Mouse (Mus musculus) CD4-positive helper T cell, adult 2 months (primary cell): ENCODE measurements around the gene Shc4.
A peak's percentile ranks its signal among the peaks of the same experiment; 100 is the strongest.

Experiments used
- DNase-seq: peaks from one replicate; pipeline ENCODE4 v3.0.0-alpha.2; 2012; ENCODE audit warnings: low read depth, missing footprints, low spot score

The Shc4 gene

DNA sequence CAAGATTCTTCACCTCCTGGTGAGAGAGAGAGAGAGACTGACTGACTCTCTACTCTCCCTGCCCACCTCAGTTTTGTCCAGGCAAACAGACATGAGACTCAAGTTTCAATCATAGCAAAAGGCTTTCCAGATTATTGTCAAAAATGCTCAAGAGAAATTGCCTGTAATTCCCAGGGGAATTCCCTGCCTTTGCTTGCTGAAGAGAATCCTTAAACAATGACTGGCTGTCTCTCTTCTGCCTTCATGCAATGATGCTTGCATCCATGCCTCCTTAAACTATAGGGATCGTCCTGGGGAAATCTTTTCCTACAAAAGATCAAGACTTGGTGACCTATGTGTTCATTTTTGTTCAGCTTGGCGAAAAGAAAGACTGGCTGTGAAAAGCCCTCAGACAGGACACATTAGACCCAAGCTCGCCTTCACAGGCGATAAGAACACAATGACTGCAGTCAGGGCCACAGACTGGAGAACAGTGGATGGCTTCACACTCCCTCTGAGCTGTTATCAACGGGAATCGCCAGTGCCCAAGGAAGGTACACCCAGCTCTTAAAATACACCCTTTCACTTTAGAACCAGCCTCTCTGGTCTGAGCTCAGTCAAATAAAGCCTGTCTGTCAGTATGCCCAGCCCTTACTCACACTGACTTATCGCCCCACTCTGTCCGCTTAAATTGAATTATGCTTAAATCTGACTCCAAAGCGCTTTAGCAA lies 38.4 kb downstream of the Shc4 start:
- DNase-seq = no peak

DNA sequence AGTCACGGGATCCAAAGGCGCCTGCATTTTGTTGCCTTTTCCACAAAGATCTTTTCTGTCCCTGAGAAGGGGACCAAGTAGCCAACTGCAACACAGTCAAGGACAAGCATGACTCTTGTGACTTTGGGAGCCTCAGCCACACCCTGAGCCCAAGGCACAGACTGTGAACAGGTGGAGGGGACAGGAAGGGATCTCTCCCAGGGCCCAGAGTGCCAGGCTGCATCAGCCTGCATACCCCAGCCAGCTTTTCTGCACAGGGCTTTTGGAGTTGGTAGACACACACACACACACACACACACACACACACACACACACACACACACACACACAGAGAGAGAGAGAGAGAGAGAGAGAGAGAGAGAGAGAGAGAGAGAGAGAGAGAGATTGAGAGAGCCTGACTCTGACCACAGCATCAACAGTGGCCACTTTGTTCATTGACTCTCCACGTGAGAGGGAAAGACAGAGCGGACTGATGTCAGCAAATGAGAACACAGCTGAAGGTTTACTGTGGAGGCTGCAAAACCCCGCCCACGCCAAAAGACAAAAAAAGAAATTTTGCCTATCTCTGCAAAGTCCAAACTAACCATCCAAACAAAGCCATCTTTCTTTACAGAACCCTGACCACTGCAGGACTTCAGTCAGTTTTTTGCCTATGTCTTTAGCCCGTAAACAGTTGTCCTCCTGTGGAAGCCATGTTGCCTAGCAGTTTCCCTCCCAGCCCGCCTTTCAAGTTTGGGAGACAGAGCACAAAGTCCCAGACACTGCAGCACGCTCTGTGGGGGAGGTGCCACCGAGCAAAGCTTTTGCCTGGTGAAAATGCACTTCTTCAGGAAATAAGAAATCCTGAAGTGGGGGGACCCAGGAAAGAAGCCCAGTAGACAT lies 39.1 kb downstream of the Shc4 start:
- no peak for DNase-seq

DNA sequence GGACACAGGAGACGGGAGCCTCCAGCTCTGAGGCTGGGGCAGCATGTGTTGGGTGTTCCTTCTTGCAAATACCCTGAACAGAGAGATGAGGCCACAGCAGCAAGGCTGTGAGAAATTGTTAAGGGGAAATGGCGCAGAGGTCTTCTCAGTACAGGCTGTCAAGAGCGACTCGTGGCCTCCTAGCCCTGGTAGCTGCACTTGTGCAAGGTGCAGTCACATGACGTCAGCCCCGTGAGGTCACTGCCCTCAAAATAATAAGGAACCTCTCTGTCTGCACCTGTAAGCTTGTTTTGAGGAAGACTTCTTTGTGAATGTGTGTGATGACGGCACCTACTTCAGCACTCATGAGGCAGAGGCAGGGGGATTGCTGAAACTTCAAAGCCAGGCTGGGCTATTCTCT lies 40.1 kb downstream of the Shc4 start:
- no peak for DNase-seq

DNA sequence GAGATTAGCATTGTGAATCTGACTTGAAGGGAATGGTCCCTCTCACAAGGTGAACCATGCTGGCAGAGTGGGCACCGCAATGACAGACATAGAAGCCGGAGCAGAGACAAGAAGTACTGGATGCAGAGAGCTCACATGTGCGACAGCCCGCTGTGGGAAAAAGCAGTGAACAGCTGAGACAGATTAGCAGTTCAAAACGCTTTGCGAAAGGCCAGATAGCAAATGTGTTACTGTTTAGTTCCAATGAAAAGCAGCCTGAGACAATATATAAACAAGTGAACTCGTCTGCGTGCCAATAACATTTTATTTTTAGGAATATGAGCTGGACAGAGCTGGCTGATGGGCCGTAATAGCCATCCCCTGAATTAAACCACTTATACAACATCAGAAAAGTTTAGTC lies 42.1 kb downstream of the Shc4 start:
- DNase-seq = no peak

DNA sequence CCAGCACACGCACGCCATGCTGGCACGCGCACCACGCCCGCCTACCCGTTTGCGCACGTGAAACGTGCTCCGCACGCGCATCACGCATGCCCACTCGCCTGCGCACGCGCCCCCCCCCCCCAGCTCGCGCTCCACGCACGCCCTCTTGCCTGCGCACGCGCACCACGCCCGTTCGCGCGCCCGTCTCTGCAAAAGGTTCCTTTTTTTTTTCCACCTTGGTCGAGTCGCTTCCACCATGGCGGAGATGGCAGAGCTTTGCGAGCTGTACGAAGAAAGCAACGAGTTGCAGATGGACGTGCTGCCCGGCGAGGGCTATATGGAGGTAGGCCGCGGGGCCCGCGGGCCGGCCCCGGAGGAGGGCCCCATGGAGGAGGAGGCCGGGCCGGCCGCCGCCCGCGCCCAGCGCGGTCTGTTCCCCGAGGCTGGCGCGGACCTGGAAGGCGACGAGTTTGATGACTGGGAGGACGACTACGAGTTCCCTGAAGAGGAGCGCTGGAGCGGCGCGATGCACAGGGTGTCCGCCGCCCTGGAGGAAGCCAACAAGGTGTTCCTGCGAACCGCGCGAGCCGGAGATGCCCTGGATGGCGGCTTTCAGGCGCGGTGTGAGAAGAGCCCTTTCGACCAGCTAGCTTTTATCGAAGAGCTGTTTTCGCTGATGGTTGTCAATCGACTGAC lies 50.9 kb downstream of the Shc4 start, which contains the start of gene Eid1:
TSS of gene Eid1 (plus strand) at position 139 of the 675 bp plus-strand sequence.
- DNase-seq = peak; percentile 93

DNA sequence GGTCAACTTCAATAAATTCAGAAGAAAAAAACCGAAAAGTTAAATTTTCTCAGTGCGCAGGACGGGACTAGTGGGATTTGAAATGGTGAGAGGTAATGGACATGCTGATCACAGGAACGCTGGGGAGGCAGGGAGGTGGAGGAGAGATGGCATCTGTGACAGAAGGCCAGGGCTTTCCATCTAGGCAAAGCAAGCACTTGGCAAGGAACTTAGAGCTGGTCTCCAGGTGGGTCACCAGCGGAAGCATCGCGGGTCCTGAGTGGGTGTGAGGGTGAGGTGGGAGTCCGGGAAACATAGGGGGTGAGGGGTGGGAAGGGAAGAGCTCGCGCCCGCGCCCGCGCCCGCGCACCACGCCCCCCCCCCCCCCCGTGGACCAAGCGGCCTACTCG lies 51.4 kb downstream of the Shc4 start:
- no peak for DNase-seq

DNA sequence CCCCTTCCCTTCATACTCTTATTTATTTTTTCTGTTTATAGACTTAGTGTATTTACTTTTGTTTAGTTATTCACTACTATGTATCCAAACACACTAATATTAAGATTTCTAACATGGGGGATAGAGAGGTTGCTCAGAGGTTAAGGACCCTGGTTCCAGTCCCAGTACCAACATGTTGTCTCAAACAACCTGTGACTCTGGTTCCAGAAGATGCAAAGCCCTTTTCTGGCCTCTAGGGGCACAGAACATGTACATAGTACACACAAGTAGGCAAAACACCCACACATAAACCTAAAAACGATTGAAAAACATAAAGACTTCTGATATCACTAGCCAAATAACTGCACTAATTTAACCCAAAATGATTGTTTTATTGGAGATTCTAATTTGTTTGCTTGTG lies 53.1 kb downstream of the Shc4 start:
- peak; percentile 53 for DNase-seq

DNA sequence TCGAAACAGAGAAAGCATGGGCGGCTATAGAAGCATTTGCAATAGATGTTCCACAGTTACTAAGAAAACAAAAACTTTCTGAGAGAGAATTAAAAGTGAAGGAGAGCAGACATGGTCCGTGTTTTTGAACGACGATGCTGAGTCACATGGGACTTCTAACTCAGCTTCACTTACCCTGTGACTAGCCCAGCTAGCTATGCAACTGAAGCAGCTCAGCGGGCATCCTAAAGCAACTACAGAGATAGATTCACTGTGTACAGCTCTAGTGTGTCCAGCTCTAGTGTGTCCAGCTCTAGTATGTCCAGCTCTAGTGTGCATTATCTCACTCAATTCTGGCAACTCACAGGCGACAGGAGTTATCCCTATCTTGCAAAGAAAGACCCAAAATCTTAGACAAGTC lies 56.2 kb downstream of the Shc4 start:
- no peak for DNase-seq

DNA sequence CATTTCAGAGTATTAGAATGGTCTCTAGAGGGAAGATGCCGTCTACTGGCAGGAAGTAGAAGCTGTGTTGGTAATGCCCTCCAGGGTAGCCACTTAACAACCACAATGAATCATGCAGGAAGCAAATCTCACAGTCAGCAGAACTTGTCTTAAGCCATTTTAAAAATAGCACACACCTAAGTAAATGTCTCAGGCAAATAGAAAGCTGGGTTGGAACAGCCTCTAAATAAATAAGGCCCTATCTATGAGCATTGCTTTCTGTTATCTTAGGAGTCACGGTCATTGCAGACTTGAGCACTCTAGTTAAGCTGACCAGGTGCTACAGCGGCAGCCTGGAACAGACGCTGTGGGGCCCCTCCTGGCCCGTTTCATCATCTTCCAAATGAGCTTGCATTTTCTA lies 56.8 kb downstream of the Shc4 start:
- DNase-seq = peak; percentile 58

DNA sequence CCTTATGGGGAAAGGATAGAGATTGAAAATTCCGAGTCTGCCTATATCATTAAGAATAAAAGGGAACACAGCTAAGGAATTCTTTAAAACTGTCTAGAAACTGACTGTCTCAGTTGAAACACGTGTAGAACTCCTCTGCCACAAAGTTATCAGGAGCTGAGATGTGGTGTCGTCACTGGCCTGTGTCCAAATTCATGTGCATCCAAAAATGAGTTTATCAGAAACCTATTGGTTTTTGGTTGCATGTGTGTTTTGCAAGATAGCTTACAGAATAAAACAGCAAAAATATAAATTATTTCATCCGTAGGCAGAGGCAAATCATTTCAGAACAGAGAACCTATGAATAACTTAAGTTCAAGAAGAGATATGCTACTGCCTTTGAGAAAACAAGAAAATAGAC lies 57.3 kb downstream of the Shc4 start:
- DNase-seq = no peak

DNA sequence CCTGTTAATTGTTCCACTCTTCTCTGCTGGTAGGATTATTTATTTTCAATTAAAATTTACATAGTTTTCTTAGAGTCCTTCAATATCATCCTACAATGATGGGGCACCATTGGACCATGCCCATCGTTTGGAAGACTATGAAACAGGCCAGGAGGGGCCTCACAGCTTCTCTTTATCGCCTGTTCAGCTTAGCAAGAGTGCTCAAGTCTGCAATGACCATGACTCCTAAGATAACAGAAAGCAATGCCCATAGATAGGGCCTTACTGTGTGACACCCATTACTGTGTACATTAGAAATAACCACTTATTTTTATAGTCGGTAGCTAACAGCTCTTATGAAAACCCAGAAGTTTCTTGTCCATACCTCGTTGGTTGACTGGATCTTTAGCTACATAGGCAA lies 58.0 kb downstream of the Shc4 start:
- no peak for DNase-seq

DNA sequence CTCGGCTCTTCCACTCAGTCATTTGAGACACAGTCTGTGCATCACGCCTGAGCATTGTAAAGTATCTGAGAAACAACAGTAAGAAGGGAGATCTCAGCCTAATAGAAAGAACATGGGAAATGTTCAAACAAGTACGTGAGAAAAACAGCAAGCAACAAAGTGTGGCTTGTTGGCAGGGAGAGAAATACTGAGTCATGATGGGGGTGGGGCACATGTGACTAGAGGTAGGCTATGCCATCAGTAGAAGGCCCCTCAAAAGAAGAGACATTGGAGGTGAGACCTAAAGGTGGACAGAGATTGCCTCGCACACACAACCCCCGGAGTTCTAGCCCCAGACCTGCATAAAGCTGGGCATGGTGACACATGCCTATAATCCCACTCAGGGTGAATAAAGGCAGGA lies 58.7 kb downstream of the Shc4 start:
- DNase-seq = no peak

DNA sequence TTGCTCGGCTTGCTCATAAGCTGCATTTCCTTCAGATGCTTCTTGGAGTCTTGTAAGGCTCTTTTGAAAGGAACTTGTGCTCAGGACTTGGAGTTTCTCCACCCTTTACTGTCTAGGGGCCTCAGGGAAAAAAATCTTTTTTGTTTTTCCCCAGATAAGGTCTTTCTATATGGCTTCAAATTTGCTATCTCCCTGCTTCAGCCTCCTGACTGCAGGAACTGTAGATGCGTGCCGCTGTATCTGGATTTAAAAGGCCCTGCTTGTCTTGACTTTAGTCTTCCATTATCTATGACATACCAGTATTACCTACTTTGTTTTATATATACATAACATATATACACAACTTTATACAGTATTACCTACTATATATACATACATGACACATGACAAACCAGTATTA lies 61.4 kb downstream of the Shc4 start:
- no peak for DNase-seq

DNA sequence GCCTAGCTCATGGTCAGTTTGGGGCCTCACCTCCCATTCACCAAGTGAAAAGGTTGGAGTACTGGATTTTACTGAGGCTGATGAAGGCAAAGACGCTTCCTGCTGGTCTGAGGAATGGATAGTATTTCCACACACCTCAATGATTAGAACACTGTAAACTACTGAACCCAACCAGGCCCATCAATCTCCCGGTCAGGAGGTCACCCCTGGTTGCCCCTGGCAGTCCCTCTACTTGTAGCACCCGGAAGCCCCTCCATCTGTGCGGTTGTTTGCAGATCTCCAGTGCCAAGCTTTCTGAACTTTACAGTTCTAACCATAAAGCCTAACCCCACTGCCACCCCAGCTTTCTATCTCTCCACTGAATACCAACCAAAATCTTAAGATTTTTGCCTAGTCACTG lies 62.8 kb downstream of the Shc4 start:
- DNase-seq = no peak

DNA sequence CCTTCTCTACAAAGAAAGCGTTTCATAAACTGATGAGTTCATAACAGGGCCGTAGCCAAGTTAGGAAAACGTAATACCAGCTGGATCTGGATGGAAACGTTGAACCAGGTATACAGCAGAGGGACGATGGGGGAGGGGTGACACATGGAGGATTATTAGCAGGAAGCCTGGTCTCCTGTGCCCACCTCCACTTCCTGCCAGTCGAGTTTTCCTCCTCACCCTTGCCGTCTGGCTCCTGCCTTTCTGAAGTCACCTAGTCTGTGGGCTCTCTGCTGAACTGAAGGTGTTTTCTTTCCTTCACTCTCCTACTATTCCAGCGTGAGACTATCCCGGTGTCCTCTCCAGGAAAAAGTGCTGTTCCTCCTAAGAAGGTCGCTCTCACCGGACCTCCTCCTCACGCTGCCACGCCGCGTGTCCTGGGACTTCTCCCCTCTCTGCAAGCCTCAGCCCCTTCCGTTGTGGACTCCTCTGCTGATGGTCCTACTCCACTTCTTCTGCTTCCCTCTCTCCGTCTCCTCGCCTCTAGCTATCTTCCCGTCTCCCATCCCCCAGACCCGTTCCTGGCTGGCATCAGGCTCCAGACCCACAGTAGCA lies 63.3 kb downstream of the Shc4 start:
- DNase-seq = no peak

DNA sequence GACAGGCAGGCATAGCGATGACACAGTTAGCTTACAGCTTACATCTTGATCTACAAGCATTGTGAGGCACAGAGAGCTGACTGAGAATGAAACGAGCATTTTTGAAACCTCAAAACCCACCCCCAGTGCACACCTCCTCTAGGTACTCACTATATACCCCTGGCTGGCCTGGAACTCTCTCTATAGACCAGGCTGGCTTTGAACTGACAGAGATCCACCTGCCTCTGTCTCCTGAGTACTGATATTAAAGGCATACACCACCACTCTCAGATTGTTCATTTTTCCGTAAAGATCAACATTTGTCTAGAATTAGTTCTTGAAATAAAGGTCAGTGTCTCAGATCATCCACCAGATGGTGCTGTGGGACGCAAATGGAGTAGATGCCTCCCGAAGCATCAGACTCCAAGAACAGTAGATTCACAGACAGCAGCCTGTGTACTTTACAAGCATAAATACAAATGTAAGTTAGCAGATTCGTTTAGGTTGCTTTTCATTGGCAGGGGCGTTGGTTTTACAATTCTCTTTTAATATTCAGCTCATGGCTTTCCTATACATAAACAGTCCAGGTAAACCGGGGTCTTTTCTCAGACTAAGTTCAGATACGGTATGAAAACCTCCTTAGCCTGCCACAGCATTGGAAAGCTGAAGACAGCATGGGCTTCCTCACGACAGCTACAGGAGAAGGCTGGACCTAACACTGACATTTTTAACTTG lies 64.0 kb downstream of the Shc4 start:
- peak; percentile 74 for DNase-seq

DNA sequence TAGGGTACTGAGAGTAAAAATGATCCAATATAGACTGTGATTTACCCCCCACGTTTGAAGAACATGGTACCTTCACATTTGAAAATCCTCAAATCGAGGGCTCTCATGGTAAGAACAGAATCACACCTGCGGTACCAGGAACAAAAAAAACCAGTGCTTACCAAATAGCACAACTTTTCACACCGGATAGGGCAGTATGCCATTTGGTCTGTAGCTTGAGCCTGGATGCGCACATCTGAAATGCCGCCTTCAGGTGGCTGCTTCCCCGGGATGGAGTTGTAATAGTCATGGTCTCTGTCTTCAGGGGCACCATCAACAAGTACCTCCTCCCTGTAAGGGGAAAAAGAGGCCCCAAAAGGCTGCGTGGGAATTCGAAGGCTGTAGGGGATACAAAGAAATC lies 68.6 kb downstream of the Shc4 start:
- DNase-seq = no peak

DNA sequence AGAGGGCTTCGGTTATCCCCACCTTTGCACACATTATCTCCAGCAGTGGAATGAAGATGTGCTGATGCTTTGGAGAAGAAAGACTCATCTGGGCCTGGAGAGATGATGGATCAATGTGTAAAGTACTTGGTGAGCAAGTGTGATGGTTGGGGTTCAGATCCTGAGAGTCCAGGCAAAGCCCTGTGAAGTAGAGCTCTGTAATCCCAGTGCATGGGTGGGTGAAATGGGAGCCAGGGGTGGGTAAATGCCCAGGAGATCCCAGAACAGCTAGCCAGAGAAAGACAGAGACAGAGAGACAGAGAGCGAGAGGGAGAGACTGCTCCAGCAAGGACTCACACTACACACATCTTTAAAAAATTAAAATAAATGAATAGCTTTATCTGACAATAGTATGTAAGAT lies 70.7 kb downstream of the Shc4 start:
- DNase-seq = no peak

DNA sequence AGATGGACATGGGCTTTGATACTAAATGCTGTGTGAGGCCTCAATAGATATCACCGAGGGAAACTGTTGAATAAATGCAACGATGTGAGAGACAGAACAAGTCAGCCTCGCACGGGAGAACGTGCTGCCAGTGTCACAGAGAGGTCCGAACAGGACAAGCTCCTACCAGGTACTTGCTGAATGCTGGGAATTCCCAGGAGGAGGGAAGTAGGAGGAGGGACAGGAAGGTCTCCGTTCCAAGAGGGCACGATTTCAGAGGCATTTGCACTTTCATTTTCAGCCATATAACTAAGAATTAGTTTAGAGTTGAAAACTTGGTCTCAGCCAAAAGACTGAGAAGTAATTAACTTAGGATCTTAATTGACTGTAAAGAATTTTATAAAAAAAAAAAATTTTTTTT lies 72.4 kb downstream of the Shc4 start:
- DNase-seq = no peak

DNA sequence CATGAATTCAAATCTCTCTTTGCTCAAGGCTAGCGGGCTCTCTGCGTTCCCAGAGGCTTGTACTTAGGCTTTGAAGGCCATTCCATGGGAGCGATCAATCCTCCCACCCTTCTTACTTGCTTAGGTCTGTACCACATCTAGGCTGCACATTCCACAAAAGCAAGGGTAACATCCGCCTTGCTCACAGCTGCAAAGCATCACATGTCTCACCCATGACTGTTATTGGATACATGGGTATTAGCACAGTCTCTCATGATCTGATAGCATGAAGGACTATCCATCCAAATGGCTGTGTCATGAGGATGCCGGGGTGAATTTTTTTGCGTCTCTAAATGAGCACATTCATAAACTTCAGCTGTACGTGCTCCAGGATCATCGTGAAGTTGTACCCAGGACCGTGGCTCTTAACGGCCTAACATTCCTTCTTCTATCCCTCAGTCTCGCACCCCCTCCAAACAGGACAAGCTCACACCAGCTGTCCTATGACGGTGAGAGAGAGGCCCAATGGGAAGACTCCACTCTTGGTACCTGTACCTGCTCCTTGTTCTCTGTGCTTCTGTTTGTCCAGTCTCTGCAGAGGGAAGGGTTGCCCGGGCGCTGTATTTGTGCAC lies 73.1 kb downstream of the Shc4 start:
- no peak for DNase-seq

DNA sequence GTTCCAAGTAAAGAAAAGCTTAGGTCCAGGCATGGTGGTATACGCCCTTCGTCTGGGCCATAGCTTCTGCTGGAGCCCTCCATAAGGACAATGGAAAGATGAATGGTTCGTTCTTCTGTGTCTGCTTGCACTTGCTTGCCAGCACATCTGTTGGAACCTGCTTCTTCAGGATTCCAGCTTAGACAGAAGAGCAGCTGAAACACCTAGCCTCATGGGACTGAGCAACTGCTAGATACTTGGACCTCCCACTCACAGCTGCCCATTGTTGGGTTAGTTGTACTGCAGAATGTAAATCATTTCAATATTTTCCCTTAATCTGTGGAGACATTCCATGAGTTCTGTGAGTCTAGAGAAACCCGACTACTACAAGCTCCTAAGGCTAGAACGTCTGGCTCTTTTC lies 73.9 kb downstream of the Shc4 start:
- DNase-seq = no peak
